Mouse (Mus musculus): ENCODE data around the gene Gm42906.

DNA sequence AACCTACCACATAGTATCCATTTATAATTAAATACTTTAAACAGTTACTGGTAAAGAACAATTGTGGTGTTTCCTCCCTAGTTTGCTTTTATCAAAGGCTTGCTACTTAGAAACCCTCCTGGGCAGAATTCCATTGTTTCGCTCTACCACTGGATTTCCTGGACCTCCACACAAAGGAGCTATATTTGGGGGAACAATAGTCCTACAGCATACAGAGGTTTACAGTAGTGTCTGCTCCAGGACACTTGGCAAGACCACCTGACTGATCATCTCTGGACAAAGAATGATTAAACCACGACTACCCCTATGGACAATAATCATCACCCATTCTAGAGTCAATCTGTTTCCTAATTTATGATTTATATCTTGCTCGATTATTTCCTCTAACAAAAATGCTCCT is 228.7 kb downstream of the Gm42906 start:
- TF ChIP-seq CTCF (IDR thresholded peaks at IDR 0.05; ENCODE audit: extremely low read depth, insufficient read depth, low read length) (no peak), POLR2A (IDR thresholded peaks at IDR 0.05; ENCODE audit: extremely low read depth, insufficient read depth, low read length) (no peak)
